Comparison of ENCODE assay signal across 8 mouse cellular contexts in genomic region chr7:44895206-44895592, GRCm38 (mm10). TPM values are rescaled to one million over a fixed set of nuclear protein-coding genes. Genes with fewer than 3 reads are reported as not detected.
DNase-seq lines count a peak whose midpoint lies in the region; ATAC-seq lines count a peak whose summit lies in the region.

No protein-coding gene starts in this region.

- peak overlapping the region; percentile 64 for H3K4me3 ChIP-seq in kidney, embryonic 14.5 days (ENCODE audit: low read length)
- peak overlapping the region; percentile 67 for H3K4me3 ChIP-seq in embryonic facial prominence, embryonic 10.5 days
- peak overlapping the region; percentile 56 for H3K4me3 ChIP-seq in hindbrain, embryonic 13.5 days
- H3K4me3 ChIP-seq in midbrain, embryonic 12.5 days: peak overlapping the region; percentile 66

- peaks cover 13% of the 10 kb centered on the region for H3K36me3 ChIP-seq in kidney, embryonic 14.5 days (ENCODE audit: control insufficient read depth, insufficient read depth, low read length)
- peaks cover 28% of the 10 kb centered on the region for H3K36me3 ChIP-seq in embryonic facial prominence, embryonic 10.5 days (replicated peaks)
- peaks cover 16% of the 10 kb centered on the region for H3K36me3 ChIP-seq in hindbrain, embryonic 13.5 days
- peaks cover 24% of the 10 kb centered on the region for H3K36me3 ChIP-seq in midbrain, embryonic 12.5 days

- no peaks in the 10 kb centered on the region for H3K9me3 ChIP-seq in kidney, embryonic 14.5 days (ENCODE audit: control insufficient read depth, low read length)
- H3K9me3 ChIP-seq in embryonic facial prominence, embryonic 10.5 days: no peaks in the 10 kb centered on the region
- H3K9me3 ChIP-seq in hindbrain, embryonic 13.5 days: no peaks in the 10 kb centered on the region
- H3K9me3 ChIP-seq in midbrain, embryonic 12.5 days: no peaks in the 10 kb centered on the region

- H3K4me1 ChIP-seq in kidney, embryonic 14.5 days (ENCODE audit: control insufficient read depth, insufficient read depth, low read length): peaks cover 29% of the 10 kb centered on the region
- peaks cover 61% of the 10 kb centered on the region for H3K4me1 ChIP-seq in embryonic facial prominence, embryonic 10.5 days
- peaks cover 67% of the 10 kb centered on the region for H3K4me1 ChIP-seq in hindbrain, embryonic 13.5 days (replicated peaks)
- H3K4me1 ChIP-seq in midbrain, embryonic 12.5 days: peaks cover 66% of the 10 kb centered on the region

- no peak overlapping the region for H3K9ac ChIP-seq in kidney, embryonic 14.5 days (ENCODE audit: low read depth, low read length)
- no peak overlapping the region for H3K9ac ChIP-seq in hindbrain, embryonic 13.5 days
- H3K9ac ChIP-seq in midbrain, embryonic 12.5 days (replicated peaks): 0 out of 2 replicates have a peak overlapping the region, but pooled peaks have one; percentile 28

- H3K27ac ChIP-seq in kidney, embryonic 14.5 days (ENCODE audit: low read depth, low read length): peak overlapping the region; percentile 37
- peak overlapping the region; percentile 87 for H3K27ac ChIP-seq in embryonic facial prominence, embryonic 10.5 days (replicated peaks)
- peak overlapping the region; percentile 93 for H3K27ac ChIP-seq in hindbrain, embryonic 13.5 days
- H3K27ac ChIP-seq in midbrain, embryonic 12.5 days (replicated peaks): peak overlapping the region; percentile 95

- no peaks in the 10 kb centered on the region for H3K27me3 ChIP-seq in kidney, embryonic 14.5 days (ENCODE audit: control insufficient read depth, insufficient read depth, low read length)
- no peaks in the 10 kb centered on the region for H3K27me3 ChIP-seq in embryonic facial prominence, embryonic 10.5 days (replicated peaks; ENCODE audit: low read depth, poor library complexity, severe bottlenecking)
- no peaks in the 10 kb centered on the region for H3K27me3 ChIP-seq in hindbrain, embryonic 13.5 days
- no peaks in the 10 kb centered on the region for H3K27me3 ChIP-seq in midbrain, embryonic 12.5 days

- ATAC-seq in kidney, embryonic 14.5 days (ENCODE audit: low FRiP score, low TSS enrichment): no peak
- ATAC-seq in hindbrain, embryonic 13.5 days (ENCODE audit: low FRiP score): no peak
- ATAC-seq in midbrain, embryonic 12.5 days (ENCODE audit: low FRiP score, low read depth): no peak

- 82% methylated on average over 7 of the region's 7 CpGs for WGBS in kidney, embryonic 14.5 days
- WGBS in embryonic facial prominence, embryonic 10.5 days: 69% methylated on average over 7 of the region's 7 CpGs
- 24% methylated on average over 7 of the region's 7 CpGs for WGBS in hindbrain, embryonic 13.5 days
- WGBS in midbrain, embryonic 12.5 days: 34% methylated on average over 7 of the region's 7 CpGs

- DNase-seq in kidney, adult 8-10 months: no peak
- no peak for DNase-seq in embryonic facial prominence, embryonic 10.5 days (ENCODE audit: low spot score)
- no peak for DNase-seq in right cerebral cortex, adult 18-20 months
- DNase-seq in layer of hippocampus, adult 9-10 months (ENCODE audit: low spot score): no peak
- no peak for DNase-seq in adrenal gland, postnatal 36 days

- H3K4me2 ChIP-seq in kidney, embryonic 14.5 days (replicated peaks; ENCODE audit: low read depth, low read length): peak overlapping the region; percentile 74
- peak overlapping the region; percentile 80 for H3K4me2 ChIP-seq in hindbrain, embryonic 13.5 days
- H3K4me2 ChIP-seq in midbrain, embryonic 12.5 days (replicated peaks): peak overlapping the region; percentile 84

RNA-seq across cellular contexts. Expression of gene Fuz, which starts 0.7 kb away (rescaled TPM):
- polyA plus RNA-seq in kidney, embryonic 14.5 days (2014; fragmentation: Nextera tagmentation; extraction: Ambion mirVana): 21.9 and 22.3 TPM in 2 replicates
- 17.6 and 20.1 TPM in 2 replicates for polyA plus RNA-seq in embryonic facial prominence, embryonic 10.5 days (2016; fragmentation: Nextera tagmentation; extraction: Ambion mirVana)
- 19.3 and 19.8 TPM in 2 replicates for polyA plus RNA-seq in hindbrain, embryonic 13.5 days (2015; fragmentation: Nextera tagmentation; extraction: Ambion mirVana)
- 25.8 and 29.7 TPM in 2 replicates for polyA plus RNA-seq in midbrain, embryonic 12.5 days (2016; fragmentation: Nextera tagmentation; extraction: Ambion mirVana)
- 10 to 100 TPM; 24.9 to 25.8 TPM for total RNA-seq in adrenal gland, postnatal 36 days (2021)

RNA-seq across cellular contexts. Expression of gene Med25, which starts 2.7 kb away (rescaled TPM):
- polyA plus RNA-seq in kidney, embryonic 14.5 days (2014; fragmentation: Nextera tagmentation; extraction: Ambion mirVana): 80.0 and 86.3 TPM in 2 replicates
- 135 and 146 TPM in 2 replicates for polyA plus RNA-seq in embryonic facial prominence, embryonic 10.5 days (2016; fragmentation: Nextera tagmentation; extraction: Ambion mirVana)
- 142 and 147 TPM in 2 replicates for polyA plus RNA-seq in hindbrain, embryonic 13.5 days (2015; fragmentation: Nextera tagmentation; extraction: Ambion mirVana)
- polyA plus RNA-seq in midbrain, embryonic 12.5 days (2016; fragmentation: Nextera tagmentation; extraction: Ambion mirVana): 177 and 180 TPM in 2 replicates
- 10 to 100 TPM; 86.1 to 97.1 TPM for total RNA-seq in adrenal gland, postnatal 36 days (2021)

RNA-seq across cellular contexts. Expression of gene Ptov1, which starts 25.6 kb away (rescaled TPM):
- 441 and 501 TPM in 2 replicates for polyA plus RNA-seq in kidney, embryonic 14.5 days (2014; fragmentation: Nextera tagmentation; extraction: Ambion mirVana)
- polyA plus RNA-seq in embryonic facial prominence, embryonic 10.5 days (2016; fragmentation: Nextera tagmentation; extraction: Ambion mirVana): 514 and 525 TPM in 2 replicates
- 495 and 503 TPM in 2 replicates for polyA plus RNA-seq in hindbrain, embryonic 13.5 days (2015; fragmentation: Nextera tagmentation; extraction: Ambion mirVana)
- polyA plus RNA-seq in midbrain, embryonic 12.5 days (2016; fragmentation: Nextera tagmentation; extraction: Ambion mirVana): 605 and 652 TPM in 2 replicates
- 100 to 1,000 TPM; 215 to 274 TPM for total RNA-seq in adrenal gland, postnatal 36 days (2021)

RNA-seq across cellular contexts. Expression of gene Ap2a1, which starts 34.1 kb away (rescaled TPM):
- polyA plus RNA-seq in kidney, embryonic 14.5 days (2014; fragmentation: Nextera tagmentation; extraction: Ambion mirVana): 80.5 and 88.5 TPM in 2 replicates
- polyA plus RNA-seq in embryonic facial prominence, embryonic 10.5 days (2016; fragmentation: Nextera tagmentation; extraction: Ambion mirVana): 75.1 and 77.1 TPM in 2 replicates
- polyA plus RNA-seq in hindbrain, embryonic 13.5 days (2015; fragmentation: Nextera tagmentation; extraction: Ambion mirVana): 105 and 108 TPM in 2 replicates
- polyA plus RNA-seq in midbrain, embryonic 12.5 days (2016; fragmentation: Nextera tagmentation; extraction: Ambion mirVana): 91.0 and 92.9 TPM in 2 replicates
- total RNA-seq in adrenal gland, postnatal 36 days (2021): 100 to 1,000 TPM in 1 of 2 experiments, 10 to 100 TPM in 1; 95.0 to 106 TPM

RNA-seq across cellular contexts. Expression of gene Pnkp, which starts 38.3 kb away (rescaled TPM):
- polyA plus RNA-seq in kidney, embryonic 14.5 days (2014; fragmentation: Nextera tagmentation; extraction: Ambion mirVana): 27.0 and 30.4 TPM in 2 replicates
- polyA plus RNA-seq in embryonic facial prominence, embryonic 10.5 days (2016; fragmentation: Nextera tagmentation; extraction: Ambion mirVana): 34.4 and 36.3 TPM in 2 replicates
- 34.1 and 35.8 TPM in 2 replicates for polyA plus RNA-seq in hindbrain, embryonic 13.5 days (2015; fragmentation: Nextera tagmentation; extraction: Ambion mirVana)
- 36.4 and 44.0 TPM in 2 replicates for polyA plus RNA-seq in midbrain, embryonic 12.5 days (2016; fragmentation: Nextera tagmentation; extraction: Ambion mirVana)
- total RNA-seq in adrenal gland, postnatal 36 days (2021): 10 to 100 TPM; 41.7 to 50.6 TPM

Comparison
In these comparisons a context has a peak if more than half of its experiments do, and no peak if none do; other contexts are left out.
1. H3K27ac ChIP-seq: peak in every context shown above with its lines; median percentile 95 in midbrain, embryonic 12.5 days; 93 in hindbrain, embryonic 13.5 days; 87 in embryonic facial prominence, embryonic 10.5 days; 37 in kidney, embryonic 14.5 days.